ENCODE assay signal across 8 mouse cellular contexts in the genomic region with DNA sequence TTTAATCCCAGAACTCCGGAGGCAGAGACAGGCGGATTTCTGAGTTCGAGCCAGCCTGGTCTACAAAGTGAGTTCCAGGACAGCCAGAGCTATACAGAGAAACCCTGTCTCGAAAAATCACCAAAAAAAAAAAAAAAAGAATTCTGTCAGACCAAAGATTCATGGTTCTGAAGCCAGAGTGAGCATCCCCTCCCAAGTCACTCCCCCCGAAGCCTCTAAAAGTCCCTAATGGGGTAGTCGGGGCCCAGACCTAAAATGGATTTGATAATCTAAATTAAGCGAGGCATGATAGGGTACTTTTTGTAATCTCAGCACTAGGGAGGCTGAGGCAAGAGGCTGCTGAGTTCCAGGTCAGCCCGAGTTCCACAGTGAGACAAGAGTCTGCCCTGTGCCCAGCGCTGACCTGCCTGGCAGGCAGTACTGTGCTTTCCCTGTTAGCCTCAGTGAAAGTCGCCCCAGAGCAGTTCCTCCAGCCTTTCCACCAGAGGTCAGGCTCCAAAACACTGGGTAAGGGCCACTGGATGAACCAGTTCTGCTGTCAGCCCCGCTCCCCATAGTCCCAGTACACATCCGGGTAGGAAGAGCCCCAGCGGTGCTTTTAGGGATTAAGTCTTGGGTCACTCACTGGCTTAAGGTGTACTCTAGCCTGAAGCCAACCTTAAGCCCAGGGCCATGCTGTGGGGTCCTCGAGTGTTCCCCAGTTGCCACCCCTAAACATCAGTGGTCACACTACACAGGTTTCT. TPM values are rescaled to one million over a fixed set of nuclear protein-coding genes. Genes with fewer than 3 reads are reported as not detected.
DNase-seq lines count a peak whose midpoint lies in the region; ATAC-seq and TF ChIP-seq lines count a peak whose summit lies in the region.

No protein-coding gene starts in this region.

- H3K27ac ChIP-seq in embryonic fibroblast, embryonic 13.5 days (ENCODE audit: insufficient read depth, low read length) = peak overlapping the region; percentile 97
- H3K27ac ChIP-seq in hindbrain, embryonic 16.5 days (ENCODE audit: low read depth, low read length) = peak overlapping the region; percentile 51
- H3K27ac ChIP-seq in liver, embryonic 15.5 days (replicated peaks) = peak overlapping the region; percentile 92
- H3K27ac ChIP-seq in neural tube, embryonic 14.5 days (ENCODE audit: low read depth, low read length) = no peak overlapping the region

- TF ChIP-seq CTCF in embryonic fibroblast, embryonic 13.5 days (IDR thresholded peaks at IDR 0.05; ENCODE audit: borderline replicate concordance, insufficient read depth, low read length) = no peak

- H3K9ac ChIP-seq in hindbrain, embryonic 16.5 days (ENCODE audit: low read depth, low read length) = no peak overlapping the region
- H3K9ac ChIP-seq in liver, embryonic 15.5 days = peak overlapping the region; percentile 90
- no peak overlapping the region for H3K9ac ChIP-seq in neural tube, embryonic 14.5 days (replicated peaks; ENCODE audit: low read depth, low read length)

- no peak for ATAC-seq in hindbrain, embryonic 16.5 days
- no peak for ATAC-seq in liver, embryonic 15.5 days (ENCODE audit: insufficient read depth)
- no peak for ATAC-seq in neural tube, embryonic 14.5 days (ENCODE audit: low read depth)

- H3K36me3 ChIP-seq in hindbrain, embryonic 16.5 days (ENCODE audit: control insufficient read depth, insufficient read depth, low read length) = no peaks in the 10 kb centered on the region
- H3K36me3 ChIP-seq in liver, embryonic 15.5 days (replicated peaks) = peaks cover 9% of the 10 kb centered on the region
- H3K36me3 ChIP-seq in neural tube, embryonic 14.5 days (ENCODE audit: control insufficient read depth, insufficient read depth, low read length) = no peaks in the 10 kb centered on the region

- peak; percentile 36 to 53 for DNase-seq in spleen, adult 18-20 months
- no peak for DNase-seq in spleen, adult 12 weeks (ENCODE audit: low spot score)
- no peak for DNase-seq in ovary, postnatal 36 days (ENCODE audit: low spot score)
- DNase-seq in left cerebral cortex, adult 18-20 months (ENCODE audit: low spot score in 2 of 2) = no peak

- H3K4me3 ChIP-seq in embryonic fibroblast, embryonic 13.5 days (ENCODE audit: insufficient read depth, low read length) = peak overlapping the region; percentile 61
- no peak overlapping the region; the same call in 1 of the 2 replicates for H3K4me3 ChIP-seq in hindbrain, embryonic 16.5 days (ENCODE audit: low read length)
- H3K4me3 ChIP-seq in liver, embryonic 15.5 days (replicated peaks) = peak overlapping the region; percentile 83
- H3K4me3 ChIP-seq in neural tube, embryonic 14.5 days (ENCODE audit: low read depth, low read length) = no peak overlapping the region

- WGBS in hindbrain, embryonic 16.5 days = 33% methylated on average over 14 of the region's 14 CpGs
- WGBS in liver, embryonic 15.5 days (ENCODE audit: insufficient replicate concordance) = 20% methylated on average over 14 of the region's 14 CpGs
- WGBS in neural tube, embryonic 14.5 days = 26% methylated on average over 14 of the region's 14 CpGs

- no peaks in the 10 kb centered on the region for H3K9me3 ChIP-seq in hindbrain, embryonic 16.5 days (ENCODE audit: control insufficient read depth, low read length)
- H3K9me3 ChIP-seq in liver, embryonic 15.5 days (replicated peaks) = no peaks in the 10 kb centered on the region
- no peaks in the 10 kb centered on the region for H3K9me3 ChIP-seq in neural tube, embryonic 14.5 days (ENCODE audit: control insufficient read depth, low read length)

- peaks cover 7% of the 10 kb centered on the region for H3K4me1 ChIP-seq in embryonic fibroblast, embryonic 13.5 days (ENCODE audit: control insufficient read depth, insufficient read depth, low read length)
- peaks cover 24% of the 10 kb centered on the region for H3K4me1 ChIP-seq in hindbrain, embryonic 16.5 days (ENCODE audit: control insufficient read depth, insufficient read depth, low read depth, low read length)
- H3K4me1 ChIP-seq in liver, embryonic 15.5 days (replicated peaks) = peaks cover 92% of the 10 kb centered on the region
- H3K4me1 ChIP-seq in neural tube, embryonic 14.5 days (ENCODE audit: control insufficient read depth, insufficient read depth, low read length) = peaks cover 16% of the 10 kb centered on the region

- peaks cover 12% of the 10 kb centered on the region for H3K27me3 ChIP-seq in hindbrain, embryonic 16.5 days (replicated peaks; ENCODE audit: control insufficient read depth, insufficient read depth, low read length)
- no peaks in the 10 kb centered on the region for H3K27me3 ChIP-seq in liver, embryonic 15.5 days
- peaks cover 17% of the 10 kb centered on the region for H3K27me3 ChIP-seq in neural tube, embryonic 14.5 days (ENCODE audit: control insufficient read depth, insufficient read depth, low read length)

- TF ChIP-seq POLR2A in embryonic fibroblast, embryonic 13.5 days (IDR thresholded peaks at IDR 0.05; ENCODE audit: low read depth, low read length) = no peak; the same call in 1 of the 2 replicates

- H3K4me2 ChIP-seq in hindbrain, embryonic 16.5 days (ENCODE audit: low read length) = peak overlapping the region; percentile 86
- peak overlapping the region; percentile 100 for H3K4me2 ChIP-seq in liver, embryonic 15.5 days
- H3K4me2 ChIP-seq in neural tube, embryonic 14.5 days (ENCODE audit: low read depth, low read length) = peak overlapping the region; percentile 64; the same call in 1 of the 2 replicates

RNA-seq across cellular contexts. Expression of a gene that starts 2.8 kb away (rescaled TPM):
- polyA plus RNA-seq in embryonic fibroblast, embryonic 13.5 days (2011; ENCODE audit: insufficient read length, low read depth, missing spikeins) = 169 and 247 TPM in 2 replicates
- polyA plus RNA-seq in hindbrain, embryonic 16.5 days (2015; fragmentation: Nextera tagmentation; extraction: Ambion mirVana) = 13.6 and 16.7 TPM in 2 replicates
- 20.6 and 24.5 TPM in 2 replicates for polyA plus RNA-seq in liver, embryonic 15.5 days (2015; fragmentation: Nextera tagmentation; extraction: Ambion mirVana)
- 5.2 and 9.7 TPM in 2 replicates for polyA plus RNA-seq in neural tube, embryonic 14.5 days (2014; fragmentation: Nextera tagmentation; extraction: Ambion mirVana)
- total RNA-seq in left cerebral cortex, adult 18-20 months (2021) = 10 to 100 TPM; 20.9 to 25.1 TPM

RNA-seq across cellular contexts. Expression of a gene that starts 22.3 kb away (rescaled TPM):
- polyA plus RNA-seq in embryonic fibroblast, embryonic 13.5 days (2011; ENCODE audit: insufficient read length, low read depth, missing spikeins) = 15.2 and 17.8 TPM in 2 replicates
- polyA plus RNA-seq in hindbrain, embryonic 16.5 days (2015; fragmentation: Nextera tagmentation; extraction: Ambion mirVana) = 39.8 TPM in 2 replicates
- 16.0 and 18.3 TPM in 2 replicates for polyA plus RNA-seq in liver, embryonic 15.5 days (2015; fragmentation: Nextera tagmentation; extraction: Ambion mirVana)
- 50.0 and 57.4 TPM in 2 replicates for polyA plus RNA-seq in neural tube, embryonic 14.5 days (2014; fragmentation: Nextera tagmentation; extraction: Ambion mirVana)
- total RNA-seq in left cerebral cortex, adult 18-20 months (2021) = 10 to 100 TPM; 36.1 to 36.6 TPM

RNA-seq across cellular contexts. Expression of a gene that starts 25.9 kb away (rescaled TPM):
- 133 TPM in 2 replicates for polyA plus RNA-seq in embryonic fibroblast, embryonic 13.5 days (2011; ENCODE audit: insufficient read length, low read depth, missing spikeins)
- polyA plus RNA-seq in hindbrain, embryonic 16.5 days (2015; fragmentation: Nextera tagmentation; extraction: Ambion mirVana) = 106 and 109 TPM in 2 replicates
- 32.3 and 33.9 TPM in 2 replicates for polyA plus RNA-seq in liver, embryonic 15.5 days (2015; fragmentation: Nextera tagmentation; extraction: Ambion mirVana)
- 96.5 and 120 TPM in 2 replicates for polyA plus RNA-seq in neural tube, embryonic 14.5 days (2014; fragmentation: Nextera tagmentation; extraction: Ambion mirVana)
- 100 to 1,000 TPM; 126 to 132 TPM for total RNA-seq in left cerebral cortex, adult 18-20 months (2021)

Comparison
In these comparisons a context has a peak if more than half of its experiments do, and no peak if none do; other contexts are left out.
1. DNase-seq: peak in spleen, adult 18-20 months (2 of 2); none in spleen, adult 12 weeks (single experiment), ovary, postnatal 36 days (single experiment) and left cerebral cortex, adult 18-20 months (0 of 2).
2. H3K4me3 ChIP-seq: peak in embryonic fibroblast, embryonic 13.5 days (single experiment) and liver, embryonic 15.5 days (single experiment); none in hindbrain, embryonic 16.5 days (single experiment) and neural tube, embryonic 14.5 days (single experiment).
3. Peak in every context shown above with its lines, with median percentiles within 50 percentile points of each other: H3K4me2 ChIP-seq.